Mouse (Mus musculus) forelimb bud, embryonic 11.5 days (tissue): ENCODE data around the gene Tmed1.
"Not testable (repeated sequence)": the region's sequence is repeated elsewhere in the genome, so short reads cannot be mapped to it uniquely, and the experiment has no call there.

Experiments used
- DNase-seq: peaks from one replicate; pipeline ENCODE4 v3.0.0-alpha.2; 2012; ENCODE audit warnings: low read depth, low spot score

Tmed1 gene

GRCm38 (mm10) chr9:21525937-21526633, 16.0 kb upstream of the Tmed1 start, which contains the start of gene AB124611:
Gene AB124611 (plus strand): TSS chr9:21526176.
- no peak for DNase-seq

DNA sequence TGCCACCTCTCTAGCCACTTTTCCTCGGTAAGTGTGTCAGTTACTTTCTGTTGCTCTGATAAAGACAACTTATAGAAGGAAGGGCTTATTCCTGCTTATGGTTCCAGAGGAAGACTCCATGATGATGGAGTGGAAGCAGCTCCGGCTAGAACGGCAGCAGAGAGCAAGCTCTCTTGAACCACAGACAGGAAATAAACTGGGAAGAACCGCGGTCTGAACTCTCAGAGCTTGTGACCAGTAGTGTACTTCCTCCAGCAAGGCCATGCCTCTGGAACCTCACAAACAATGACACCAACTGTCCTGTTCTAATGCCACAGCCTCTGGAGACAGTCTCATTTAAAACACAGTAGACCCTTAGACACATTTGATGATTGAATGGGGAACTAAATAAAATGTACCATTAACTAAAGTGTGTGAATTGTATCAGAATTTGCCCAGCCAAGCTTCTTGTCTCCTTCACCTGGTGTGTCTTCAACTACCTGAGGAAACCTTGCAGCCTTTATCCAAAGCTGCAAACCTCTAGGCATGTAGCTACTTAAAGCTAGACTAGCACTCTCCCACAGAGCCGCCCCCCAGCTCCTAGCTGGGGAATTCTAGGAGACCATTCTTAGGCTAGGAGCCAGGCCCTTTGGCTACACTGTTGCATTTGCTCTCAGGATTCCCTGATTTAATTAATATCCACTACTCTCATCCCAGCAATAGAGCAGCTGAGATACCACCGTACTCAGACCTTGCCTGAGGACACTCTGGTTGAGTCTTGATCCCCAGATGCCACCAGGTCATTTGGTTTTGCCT, 15.3 kb upstream of the Tmed1 start:
- DNase-seq, result no peak

DNA sequence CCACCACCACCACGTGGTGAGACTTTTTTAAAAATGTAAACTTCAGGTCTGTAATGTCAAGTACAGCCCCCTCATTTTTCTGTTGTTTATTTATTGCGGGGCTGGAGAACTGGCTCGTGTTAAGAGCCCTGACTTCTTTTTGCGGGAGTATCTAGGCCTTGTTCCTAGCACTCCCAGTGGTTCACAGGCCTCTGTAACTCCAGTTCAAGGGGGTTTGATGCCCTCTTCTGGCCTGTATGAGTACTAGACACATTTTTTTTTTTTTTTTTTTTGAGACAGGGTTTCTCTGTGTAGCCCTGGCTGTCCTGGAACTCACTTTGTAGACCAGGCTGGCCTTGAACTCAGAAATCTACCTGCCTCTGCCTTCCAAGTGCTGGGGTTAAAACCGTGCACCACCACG, 8.6 kb upstream of the Tmed1 start:
- DNase-seq, result not testable (repeated sequence)

- no peak for DNase-seq
Measured at GRCm38 (mm10) chr9:21517947-21518495, 8.0 kb upstream of the Tmed1 start.

- DNase-seq, result no peak
Measured at GRCm38 (mm10) chr9:21513466-21513865, 3.4 kb upstream of the Tmed1 start.

- DNase-seq, result no peak
Measured at GRCm38 (mm10) chr9:21511052-21511451, 1.0 kb upstream of the Tmed1 start.

DNA sequence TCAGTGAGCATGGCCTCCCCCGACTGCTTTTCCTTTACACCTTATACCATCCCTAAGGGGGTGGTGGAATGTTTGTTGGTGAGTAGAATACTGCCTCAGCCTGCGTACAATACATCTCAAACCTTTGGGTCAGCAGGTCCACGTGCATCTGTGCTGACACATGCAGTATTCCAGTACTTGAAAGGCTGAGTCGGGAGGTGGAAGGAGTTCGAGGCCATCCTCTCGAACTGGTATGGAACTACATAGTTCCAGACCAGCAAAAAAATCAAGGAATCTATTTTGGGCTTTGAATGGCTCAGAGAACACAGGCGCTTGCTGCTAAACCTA, 600 bp upstream of the Tmed1 start:
- no peak for DNase-seq

DNA sequence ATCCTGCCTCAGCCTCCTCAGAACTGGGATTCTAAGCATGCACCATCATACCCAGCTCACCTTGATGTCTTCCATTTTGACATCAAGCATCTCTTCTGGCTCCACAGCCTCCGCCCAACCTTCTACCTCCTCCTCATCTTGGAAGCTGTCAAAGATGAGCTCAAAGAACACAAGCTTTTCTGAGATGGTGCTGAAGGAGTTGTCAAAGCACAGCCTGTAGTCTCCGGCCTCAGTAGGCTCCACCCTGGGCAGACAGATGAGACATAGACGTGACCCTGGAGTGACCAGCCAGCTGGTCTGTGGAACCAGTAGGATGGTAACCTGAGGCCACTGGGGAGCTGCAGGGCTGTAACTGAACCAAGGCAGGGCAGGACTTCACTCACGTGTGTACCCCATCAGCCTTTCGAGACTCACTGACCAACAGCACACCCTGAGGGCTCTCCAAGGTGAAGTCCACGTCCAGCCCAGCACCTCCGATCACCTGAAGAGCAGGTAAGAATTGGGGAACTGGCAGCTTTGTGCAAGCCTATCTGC, 1.1 kb downstream of the Tmed1 start:
- DNase-seq, result no peak

DNA sequence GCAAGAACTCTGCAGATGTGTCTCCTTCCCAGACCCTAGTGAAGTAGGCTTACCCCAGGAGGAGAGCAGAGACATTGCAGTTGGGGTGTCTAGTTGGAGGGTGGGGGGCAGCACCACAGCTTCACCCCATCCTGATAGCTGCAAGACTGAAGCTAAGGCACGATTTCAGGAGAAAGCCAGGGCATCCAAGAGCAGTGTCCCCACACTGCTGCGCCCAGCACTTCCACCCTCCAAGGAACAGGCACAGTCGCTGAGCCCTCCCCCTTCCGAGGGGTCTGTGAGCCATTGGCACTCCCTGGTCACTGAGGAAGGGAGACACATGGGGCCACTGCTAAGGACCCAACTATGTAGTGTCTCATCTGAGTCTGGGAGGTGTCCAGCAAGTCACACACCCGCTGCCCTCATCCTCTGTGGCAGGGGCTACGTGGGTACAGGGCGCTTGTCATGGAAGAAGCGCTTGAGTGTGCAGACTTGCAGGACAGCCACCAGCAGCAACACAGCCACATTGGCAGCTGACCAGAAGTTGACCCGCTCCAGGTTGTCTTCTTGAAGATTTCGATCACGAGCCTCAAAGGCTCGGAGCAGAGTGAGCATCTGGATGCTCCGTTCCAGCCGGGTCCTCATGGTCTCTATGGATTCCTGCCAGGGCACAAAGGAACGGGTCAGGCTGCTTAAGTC, 2.2 kb downstream of the Tmed1 start:
- no peak for DNase-seq

GRCm38 (mm10) chr9:21505767-21506166, 4.3 kb downstream of the Tmed1 start:
- DNase-seq, result no peak

DNA sequence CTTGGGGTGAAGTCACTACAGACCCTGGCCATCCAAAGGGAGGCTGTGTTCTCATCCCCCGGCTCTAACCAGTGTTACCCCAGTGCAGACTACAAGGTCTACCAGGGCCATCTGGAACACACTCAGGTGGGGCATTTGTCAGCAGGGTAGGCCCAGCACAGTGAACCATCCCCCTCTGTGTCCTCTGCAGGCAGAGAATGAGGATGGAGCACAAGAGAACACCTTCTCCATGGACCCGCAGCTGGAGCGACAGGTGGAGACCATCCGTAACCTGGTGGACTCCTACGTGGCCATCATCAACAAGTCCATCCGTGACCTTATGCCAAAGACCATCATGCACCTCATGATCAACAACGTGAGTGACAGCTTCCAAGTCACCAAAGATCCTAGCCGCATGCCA, 6.7 kb downstream of the Tmed1 start:
- DNase-seq, result no peak

GRCm38 (mm10) chr9:21498284-21498902, 11.7 kb downstream of the Tmed1 start:
- DNase-seq, result no peak

DNA sequence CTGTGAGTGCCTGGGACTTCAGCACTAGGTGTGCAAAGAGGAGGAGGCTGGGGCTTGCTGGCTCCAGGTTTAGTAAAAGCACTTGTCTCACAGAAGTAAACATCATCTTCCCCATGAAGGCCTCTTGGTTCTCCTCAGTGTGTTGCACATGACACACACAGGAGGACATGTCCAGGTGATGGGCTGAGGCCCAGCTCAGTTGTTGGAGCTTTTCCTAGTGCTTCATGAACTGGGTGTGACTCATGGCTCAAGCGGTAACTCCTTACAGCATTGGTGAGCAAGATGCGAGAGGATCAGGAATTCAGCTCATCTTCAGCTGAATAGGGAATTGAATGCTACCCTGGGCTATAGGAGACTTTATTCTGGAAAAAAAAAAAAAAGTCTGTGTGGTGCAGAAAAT, 12.4 kb downstream of the Tmed1 start:
- DNase-seq, result no peak

- no peak for DNase-seq
Measured at GRCm38 (mm10) chr9:21497050-21497542, 13.0 kb downstream of the Tmed1 start.

DNA sequence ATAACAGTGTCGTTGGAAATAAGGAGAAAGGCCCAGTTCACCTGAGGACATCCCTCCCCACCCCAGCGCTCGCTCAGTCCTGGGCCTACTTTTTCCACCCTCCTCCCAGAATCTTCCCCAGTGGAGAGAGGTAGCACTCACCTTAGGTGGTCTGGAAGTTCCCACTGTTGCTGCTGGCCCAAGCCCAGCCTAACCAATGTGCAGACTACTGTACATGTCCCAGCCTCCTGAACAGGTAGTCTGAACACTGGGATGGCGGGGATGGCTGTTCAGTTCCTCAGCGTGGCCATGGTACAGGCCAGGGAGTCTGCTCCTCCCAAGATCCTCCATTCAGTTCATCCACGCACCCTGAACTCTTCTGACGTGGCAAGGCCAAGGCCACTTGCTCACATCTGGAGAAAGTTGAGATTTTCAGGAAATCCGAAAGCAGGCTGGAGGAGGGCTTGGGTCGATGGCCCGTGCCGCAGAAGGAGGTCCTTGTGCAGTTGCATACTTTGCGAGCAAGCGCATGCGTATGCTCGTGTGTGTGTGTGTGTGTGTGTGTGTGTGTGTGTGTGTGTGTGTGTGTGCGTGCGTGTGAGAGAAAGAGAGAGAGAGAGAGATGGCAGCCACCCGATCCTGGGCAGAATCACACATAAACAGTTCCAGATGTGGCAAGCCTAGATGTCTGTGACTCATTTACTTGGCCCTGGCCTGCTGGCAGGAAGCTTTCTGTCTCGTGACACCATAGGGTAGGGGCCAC, 13.6 kb downstream of the Tmed1 start:
- DNase-seq, result peak; percentile 90

DNA sequence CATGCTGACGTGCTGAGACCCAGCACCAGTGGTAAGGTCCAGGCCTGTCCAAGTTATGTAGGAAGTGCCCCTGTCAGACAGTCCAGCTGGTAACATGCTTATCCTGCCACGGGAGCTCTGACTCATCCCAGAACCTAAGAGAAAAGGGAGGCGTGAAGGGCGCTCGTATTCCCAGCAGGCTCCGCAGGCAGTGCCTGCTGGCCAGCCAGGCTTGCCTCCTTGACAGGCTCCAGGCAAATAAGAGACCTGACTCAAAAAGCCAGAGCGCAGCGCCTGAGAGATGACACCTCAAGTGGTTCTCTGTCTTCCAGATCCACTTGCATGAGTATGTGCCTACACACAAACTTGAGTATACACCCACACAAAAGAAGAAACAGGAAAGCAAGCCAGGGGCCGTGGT, 15.3 kb downstream of the Tmed1 start:
- no peak for DNase-seq

- DNase-seq, result no peak
Measured at GRCm38 (mm10) chr9:21493907-21494306, 16.1 kb downstream of the Tmed1 start.

DNA sequence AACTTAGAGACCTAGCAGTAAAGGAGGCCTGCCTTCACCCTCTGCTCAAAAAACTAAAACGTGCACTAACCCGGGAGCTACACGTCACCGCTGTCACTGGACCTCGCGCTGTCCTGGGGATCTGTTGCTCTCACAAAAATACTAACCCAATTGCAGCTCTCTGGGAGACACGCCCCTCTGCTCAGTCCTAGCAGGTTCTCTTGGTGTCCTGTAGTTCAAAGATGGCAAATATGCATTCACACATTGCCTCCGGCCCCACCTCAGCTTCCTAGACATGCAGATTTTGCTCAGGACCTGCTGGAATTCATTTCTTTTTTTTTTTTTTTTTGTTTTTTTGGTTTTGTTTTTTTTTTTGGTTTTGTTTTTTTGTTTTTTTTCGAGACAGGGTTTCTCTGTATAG, 19.4 kb downstream of the Tmed1 start:
- DNase-seq, result no peak

DNA sequence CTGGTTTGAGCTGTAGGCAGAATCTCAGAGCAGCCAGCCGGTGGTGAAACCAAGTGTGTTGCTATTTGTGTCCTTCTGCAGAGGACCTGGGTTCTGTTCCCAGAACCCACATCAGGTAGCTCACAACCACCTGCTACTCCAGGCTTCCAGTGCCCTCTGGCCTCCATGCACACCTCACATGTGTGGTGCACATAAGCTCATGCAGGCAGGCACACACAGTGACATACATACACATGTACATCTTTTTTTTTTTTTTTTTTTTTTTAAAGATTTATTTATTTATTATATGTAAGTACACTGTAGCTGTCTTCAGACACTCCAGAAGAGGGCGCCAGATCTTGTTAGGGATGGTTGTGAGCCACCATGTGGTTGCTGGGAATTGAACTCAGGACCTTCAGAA, 21.8 kb downstream of the Tmed1 start:
- not testable (repeated sequence) for DNase-seq

GRCm38 (mm10) chr9:21484065-21484464, 26.0 kb downstream of the Tmed1 start:
- DNase-seq, result no peak

GRCm38 (mm10) chr9:21477707-21478106, 32.3 kb downstream of the Tmed1 start:
- no peak for DNase-seq
